Comparison of ENCODE assay signal across 9 mouse cellular contexts in the genomic region with DNA sequence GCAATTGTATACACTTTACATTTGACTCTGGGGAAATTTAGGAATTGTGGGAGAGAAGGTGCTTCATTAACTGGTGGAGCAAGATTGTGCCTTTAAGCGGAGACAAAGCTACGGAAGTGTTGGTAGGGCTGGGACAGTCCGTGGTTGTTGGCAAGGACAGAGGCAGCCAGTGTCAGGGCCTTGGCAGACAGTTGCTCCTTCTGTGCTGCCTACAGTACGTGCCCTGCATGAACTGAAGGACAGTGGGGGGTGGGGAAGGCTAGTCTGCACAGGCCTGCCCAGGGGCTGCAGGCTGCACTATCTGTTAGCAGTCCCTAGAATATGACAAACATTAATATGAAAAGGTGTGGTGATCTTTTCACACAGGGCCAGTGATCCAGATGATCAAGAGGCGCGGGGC.
DNase-seq lines count a peak whose midpoint lies in the region; ATAC-seq and TF ChIP-seq lines count a peak whose summit lies in the region.
"Had no signal": no experiment of that assay in that cellular context is flagged by ENCODE, and none has a peak within 500 bp of the region (broad histone marks: within the 10 kb centered on the region; RNA-seq: fewer than 3 reads in every experiment).

No protein-coding gene starts in this region.

- no peaks in the 10 kb centered on the region for H3K36me3 ChIP-seq in forebrain, embryonic 12.5 days (replicated peaks)
- no peaks in the 10 kb centered on the region for H3K36me3 ChIP-seq in forebrain, embryonic 11.5 days (ENCODE audit: control insufficient read depth, insufficient read depth, low read length)
- no peaks in the 10 kb centered on the region for H3K36me3 ChIP-seq in hindbrain, embryonic 14.5 days (replicated peaks; ENCODE audit: control insufficient read depth, insufficient read depth)
- H3K36me3 ChIP-seq in midbrain, postnatal 0 days (ENCODE audit: insufficient read depth, low read length): no peaks in the 10 kb centered on the region

- DNase-seq in forebrain, embryonic 11.5 days (ENCODE audit: low spot score): no peak
- DNase-seq in cerebellum, adult 8-10 months: peak; percentile 11
- peak; percentile 60 for DNase-seq in hindbrain, embryonic 14.5 days (ENCODE audit: low spot score)
- peak; percentile 90 for DNase-seq in midbrain, postnatal 0 days (ENCODE audit: low spot score)
- DNase-seq in thymus, adult 18-20 months: no peak
- DNase-seq in lung, postnatal 4 days: no peak
- no peak for DNase-seq in B cell, adult 2 months

- WGBS in forebrain, embryonic 12.5 days: 72% methylated on average over 6 of the region's 6 CpGs
- WGBS in forebrain, embryonic 11.5 days: 66% methylated on average over 6 of the region's 6 CpGs
- WGBS in hindbrain, embryonic 14.5 days: 57% methylated on average over 6 of the region's 6 CpGs
- WGBS in midbrain, postnatal 0 days: 58% methylated on average over 6 of the region's 6 CpGs

- no peak overlapping the region for H3K27ac ChIP-seq in forebrain, embryonic 12.5 days
- H3K27ac ChIP-seq in forebrain, embryonic 11.5 days (ENCODE audit: low read depth, low read length): no peak overlapping the region
- H3K27ac ChIP-seq in hindbrain, embryonic 14.5 days: peak overlapping the region; percentile 18
- no peak overlapping the region for H3K27ac ChIP-seq in midbrain, postnatal 0 days (ENCODE audit: low read depth, low read length)
- H3K27ac ChIP-seq: liver, embryonic 14.5 days had no signal

- no peak overlapping the region for H3K4me2 ChIP-seq in forebrain, embryonic 12.5 days
- H3K4me2 ChIP-seq in forebrain, embryonic 11.5 days (ENCODE audit: low read depth, low read length, severe bottlenecking): no peak overlapping the region
- no peak overlapping the region for H3K4me2 ChIP-seq in hindbrain, embryonic 14.5 days (replicated peaks)
- H3K4me2 ChIP-seq in midbrain, postnatal 0 days (ENCODE audit: low read depth, low read length, poor library complexity, severe bottlenecking): no peak overlapping the region

- peak; percentile 75 for ATAC-seq in forebrain, embryonic 12.5 days (ENCODE audit: low FRiP score)
- no peak for ATAC-seq in forebrain, embryonic 11.5 days (replicated peaks; ENCODE audit: low FRiP score)
- ATAC-seq in hindbrain, embryonic 14.5 days (ENCODE audit: low FRiP score): peak; percentile 97
- ATAC-seq in midbrain, postnatal 0 days (ENCODE audit: low FRiP score): peak; percentile 97

- H3K4me3 ChIP-seq in forebrain, embryonic 12.5 days (replicated peaks): no peak overlapping the region
- H3K4me3 ChIP-seq in forebrain, embryonic 11.5 days (ENCODE audit: low read depth, low read length): no peak overlapping the region
- no peak overlapping the region for H3K4me3 ChIP-seq in hindbrain, embryonic 14.5 days (replicated peaks; ENCODE audit: low read length)
- H3K4me3 ChIP-seq in midbrain, postnatal 0 days (ENCODE audit: low read depth, low read length): no peak overlapping the region

- no peak overlapping the region for H3K9ac ChIP-seq in forebrain, embryonic 12.5 days
- no peak overlapping the region for H3K9ac ChIP-seq in forebrain, embryonic 11.5 days (ENCODE audit: low read length)
- no peak overlapping the region for H3K9ac ChIP-seq in hindbrain, embryonic 14.5 days
- no peak overlapping the region for H3K9ac ChIP-seq in midbrain, postnatal 0 days (replicated peaks; ENCODE audit: low read length, poor library complexity, severe bottlenecking)
- H3K9ac ChIP-seq: liver, embryonic 14.5 days had no signal

- H3K27me3 ChIP-seq in forebrain, embryonic 12.5 days: no peaks in the 10 kb centered on the region
- H3K27me3 ChIP-seq in forebrain, embryonic 11.5 days (ENCODE audit: control insufficient read depth, insufficient read depth, low read length): no peaks in the 10 kb centered on the region
- H3K27me3 ChIP-seq in hindbrain, embryonic 14.5 days (ENCODE audit: control insufficient read depth, insufficient read depth, low read length): no peaks in the 10 kb centered on the region
- no peaks in the 10 kb centered on the region for H3K27me3 ChIP-seq in midbrain, postnatal 0 days (ENCODE audit: insufficient read depth, low read length)

- H3K9me3 ChIP-seq in forebrain, embryonic 12.5 days: no peaks in the 10 kb centered on the region
- no peaks in the 10 kb centered on the region for H3K9me3 ChIP-seq in forebrain, embryonic 11.5 days (ENCODE audit: control insufficient read depth, low read length)
- no peaks in the 10 kb centered on the region for H3K9me3 ChIP-seq in hindbrain, embryonic 14.5 days (ENCODE audit: control insufficient read depth, low read length)
- no peaks in the 10 kb centered on the region for H3K9me3 ChIP-seq in midbrain, postnatal 0 days (ENCODE audit: low read length)

- no peak for TF ChIP-seq CTCF in midbrain, postnatal 0 days (IDR thresholded peaks at IDR 0.05)

- peaks cover 4% of the 10 kb centered on the region for H3K4me1 ChIP-seq in forebrain, embryonic 12.5 days
- H3K4me1 ChIP-seq in forebrain, embryonic 11.5 days (replicated peaks; ENCODE audit: control insufficient read depth, insufficient read depth, low read length): no peaks in the 10 kb centered on the region
- no peaks in the 10 kb centered on the region; the same call in 1 of the 2 replicates for H3K4me1 ChIP-seq in hindbrain, embryonic 14.5 days (replicated peaks; ENCODE audit: control insufficient read depth, insufficient read depth, low read length)
- no peaks in the 10 kb centered on the region for H3K4me1 ChIP-seq in midbrain, postnatal 0 days (ENCODE audit: insufficient read depth, low read length)

Comparison
In these comparisons a context has a peak if more than half of its experiments do, and no peak if none do; other contexts are left out.
1. DNase-seq: peak in cerebellum, adult 8-10 months (single experiment), hindbrain, embryonic 14.5 days (single experiment) and midbrain, postnatal 0 days (single experiment); none in forebrain, embryonic 11.5 days (single experiment), thymus, adult 18-20 months (0 of 2), lung, postnatal 4 days (0 of 2) and B cell, adult 2 months (0 of 2).